Mouse (Mus musculus) bone marrow macrophage, adult 2 months (primary cell): ENCODE data around the gene Spag8. TPM values are rescaled to one million over a fixed set of nuclear protein-coding genes. Genes with fewer than 3 reads are reported as not detected.

Experiments
- H3K27ac ChIP-seq: 2 replicates; pipeline ENCODE4 v1.5.1; 2012; ENCODE audit warnings: low read depth, low read length; ENCODE audit not compliant: insufficient read depth
- H3K4me1 ChIP-seq: 2 replicates; pipeline ENCODE4 v1.6.1; 2012; ENCODE audit warnings: low read length; ENCODE audit not compliant: control insufficient read depth, insufficient read depth
- H3K4me3 ChIP-seq: 2 replicates; pipeline ENCODE4 v1.5.1; 2012; ENCODE audit warnings: mild to moderate bottlenecking, low read length, moderate library complexity; ENCODE audit not compliant: insufficient read depth
- CTCF ChIP-seq: IDR thresholded peaks from 2 replicates; pipeline ENCODE4 v1.5.1; 2012; ENCODE audit warnings: low read depth, mild to moderate bottlenecking, low read length, moderate library complexity
- POLR2A ChIP-seq: IDR thresholded peaks from 2 replicates; pipeline ENCODE4 v1.6.1; 2012; ENCODE audit warnings: mild to moderate bottlenecking, low read depth, low read length, borderline replicate concordance
- polyA plus RNA-seq: library from polyadenylated mRNA; stranded (reverse); fragments of >200 nt; gene quantifications from 2 replicates; pipeline ENCODE4 v1.2.4, GENCODE M21; 2012; ENCODE audit not compliant: missing spikeins, insufficient read depth, insufficient read length

Spag8 gene
- polyA plus RNA-seq, 1 experiment, result not detected

DNA sequence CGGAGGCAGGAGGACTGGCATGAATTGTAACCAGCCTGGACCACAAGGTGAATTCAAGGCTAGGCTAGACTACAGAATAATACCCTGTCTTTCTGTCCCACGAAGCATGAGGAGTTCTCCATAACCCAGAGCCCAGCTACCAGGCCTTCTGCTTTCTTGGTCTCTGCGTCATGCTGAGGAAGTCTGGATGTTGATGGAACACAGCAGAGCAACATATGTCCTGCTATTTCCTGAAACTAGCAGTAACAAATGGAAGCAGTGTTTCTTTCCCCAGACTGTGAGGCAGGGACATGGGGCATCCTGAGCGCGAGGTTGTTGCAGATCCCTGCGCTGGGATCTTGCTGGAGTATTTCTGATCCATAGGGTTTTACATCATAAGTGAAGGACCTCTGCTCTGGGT is 25.1 kb upstream of the Spag8 start:
- no peak overlapping the region for H3K27ac ChIP-seq
- H3K4me3 ChIP-seq, result no peak overlapping the region
- TF ChIP-seq CTCF (no peak), POLR2A (no peak)
- H3K4me1 ChIP-seq, result no peaks in the 10 kb centered on the region

DNA sequence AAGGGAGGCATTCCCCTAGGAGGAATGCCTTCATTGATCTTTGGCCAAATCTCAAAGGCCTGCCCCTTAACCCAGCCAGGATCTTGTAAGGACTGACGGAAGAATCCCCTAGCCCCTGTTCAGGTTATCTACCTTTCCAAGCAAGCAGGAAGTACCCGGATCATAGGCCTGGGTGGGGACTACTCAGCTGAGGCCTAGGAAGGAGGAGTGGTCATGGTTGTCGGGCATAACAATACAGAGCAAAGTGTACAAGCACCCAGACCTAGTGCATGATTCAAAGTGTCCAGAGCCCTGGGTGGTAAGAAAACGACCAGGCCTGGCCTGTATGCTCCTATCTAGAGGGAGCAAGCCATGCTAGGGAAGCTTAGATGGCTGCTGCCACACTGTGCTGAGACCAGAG is 22.2 kb upstream of the Spag8 start:
- Histone ChIP-seq H3K4me3 (no peak overlapping the region), H3K27ac (no peak overlapping the region), H3K4me1 (no peaks in the 10 kb centered on the region)
- TF ChIP-seq CTCF (no peak), POLR2A (no peak)

DNA sequence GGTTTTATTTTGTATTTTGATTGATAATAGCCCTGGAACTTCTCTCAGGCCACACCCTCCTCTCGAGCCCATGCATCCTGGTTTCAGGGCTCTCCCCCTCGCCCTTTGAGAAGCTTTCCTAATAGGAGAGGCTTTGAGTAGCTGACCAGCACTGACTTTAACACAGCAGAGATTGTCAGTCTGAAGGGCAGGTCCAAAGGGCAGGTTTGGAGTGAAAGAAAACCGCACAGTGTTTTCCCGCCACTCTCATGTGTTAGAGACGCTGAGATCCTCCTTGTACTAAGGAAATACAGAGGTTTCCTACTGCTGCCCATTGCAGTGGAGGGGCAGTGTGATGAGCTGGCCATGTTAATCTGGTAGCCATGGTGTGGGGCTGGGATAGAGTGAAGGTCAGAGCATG is 21.6 kb upstream of the Spag8 start:
- no peak for TF ChIP-seq POLR2A
- Histone ChIP-seq H3K4me1 (no peaks in the 10 kb centered on the region), H3K27ac (no peak overlapping the region), H3K4me3 (no peak overlapping the region)

DNA sequence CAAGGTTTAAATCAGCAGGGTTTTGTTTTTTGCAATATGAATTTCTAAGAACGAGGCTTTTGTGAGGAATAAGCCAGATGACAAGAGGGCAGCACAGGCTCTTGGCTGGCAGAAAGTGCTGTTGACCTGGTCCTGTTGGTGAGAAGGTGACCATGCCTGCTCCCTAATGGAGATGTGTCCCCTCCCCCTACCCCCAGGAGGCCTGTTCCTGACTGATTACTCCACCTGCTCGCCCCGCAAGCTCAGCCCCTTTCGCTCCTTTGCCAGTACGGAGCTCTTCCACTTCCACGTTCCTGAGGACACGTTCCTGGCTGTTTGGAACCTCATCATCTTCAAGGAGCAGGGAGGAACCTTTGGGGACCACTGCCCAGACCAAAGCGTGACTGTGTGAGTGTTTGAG is 20.3 kb upstream of the Spag8 start:
- H3K4me3 ChIP-seq, result no peak overlapping the region
- peaks cover 6% of the 10 kb centered on the region for H3K4me1 ChIP-seq
- H3K27ac ChIP-seq, result no peak overlapping the region
- TF ChIP-seq POLR2A (no peak), CTCF (no peak)

DNA sequence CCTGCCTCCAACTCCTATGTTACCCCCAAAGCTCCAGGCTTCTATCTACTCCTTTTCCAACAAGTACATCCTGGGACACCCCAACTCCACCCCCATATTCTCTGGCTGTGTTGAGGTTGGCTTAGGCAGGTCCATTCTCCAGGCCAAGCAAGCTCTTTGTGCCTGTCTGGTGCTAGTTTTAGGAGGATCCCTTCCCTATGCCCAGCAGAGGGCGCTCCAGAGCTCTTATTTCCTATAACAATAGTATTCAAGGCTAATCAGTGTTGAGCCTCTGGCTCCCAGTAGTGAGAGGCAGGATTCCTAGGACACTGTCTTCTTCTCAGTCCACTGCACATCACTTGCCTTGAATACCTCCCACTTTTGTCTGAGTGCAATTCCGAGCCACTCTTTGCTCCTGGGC is 18.7 kb upstream of the Spag8 start:
- no peak overlapping the region for H3K27ac ChIP-seq
- TF ChIP-seq POLR2A, result no peak
- peak; percentile 58 for TF ChIP-seq CTCF
- no peak overlapping the region for H3K4me3 ChIP-seq
- peaks cover 9% of the 10 kb centered on the region for H3K4me1 ChIP-seq

DNA sequence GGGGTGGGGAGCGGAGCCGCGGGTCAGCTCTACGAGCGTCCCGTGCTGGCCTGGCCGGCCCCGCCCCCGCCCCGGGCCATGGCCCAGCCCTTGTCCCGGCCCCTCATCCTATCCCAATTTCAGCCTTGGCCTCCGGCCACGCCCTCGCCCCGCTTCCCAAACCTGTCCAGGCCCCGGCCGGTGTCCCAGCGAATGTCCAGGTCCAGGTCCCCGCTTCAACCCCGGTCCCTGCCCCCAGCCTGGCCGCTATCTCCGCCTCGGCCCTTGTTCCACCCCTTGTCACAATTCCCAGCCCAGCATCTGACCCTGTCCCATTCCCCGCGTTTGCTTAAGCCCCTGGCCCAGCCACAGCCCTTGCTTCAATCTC is 16.0 kb upstream of the Spag8 start:
- Histone ChIP-seq H3K27ac (no peak overlapping the region), H3K4me3 (peak overlapping the region; percentile 73), H3K4me1 (peaks cover 9% of the 10 kb centered on the region)
- TF ChIP-seq CTCF (no peak), POLR2A (no peak)

DNA sequence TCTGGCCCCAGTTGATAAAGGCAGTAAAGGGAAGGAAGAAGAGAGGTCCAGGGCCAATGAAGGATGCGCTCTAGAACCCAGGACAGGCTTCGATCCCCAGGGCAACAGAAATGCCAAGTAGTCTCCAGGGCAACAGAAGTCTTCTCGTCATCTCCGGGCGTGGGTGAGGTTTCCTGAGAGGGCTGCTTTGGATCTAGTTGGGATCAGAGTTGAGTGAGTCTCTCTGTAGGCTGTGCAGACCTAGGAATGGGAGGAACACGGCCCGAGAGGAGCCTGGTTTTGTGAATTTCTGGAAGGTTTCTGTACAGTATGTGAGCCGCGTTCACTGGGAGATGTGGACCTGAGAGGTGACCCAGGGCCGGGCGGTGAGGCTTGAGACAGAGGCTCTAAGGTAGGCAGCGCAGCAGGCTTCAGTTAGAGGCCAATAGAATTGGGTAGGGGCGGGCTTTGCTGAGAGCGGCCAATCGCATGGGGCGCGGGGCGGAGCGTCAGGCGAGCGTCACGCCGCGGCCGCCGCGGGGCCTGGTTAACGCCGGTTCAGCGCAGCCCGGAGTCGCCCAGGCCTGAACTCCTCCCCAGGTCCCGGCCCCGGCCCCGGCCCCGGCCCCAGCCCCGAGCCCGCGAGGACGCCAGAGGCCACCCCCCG is 15.5 kb upstream of the Spag8 start, which contains the start of the genes Tmem8b and Fam221b:
Gene Tmem8b (plus strand): TSS at position 190 of the 646 bp plus-strand sequence.
Gene Fam221b (minus strand): TSS at position 364 of the 646 bp plus-strand sequence.
- Histone ChIP-seq H3K4me1 (peaks cover 9% of the 10 kb centered on the region), H3K4me3 (peak within 1 kb of the TSS; percentile 73), H3K27ac (no peak within 1 kb of the TSS)
- TF ChIP-seq POLR2A (no peak), CTCF (no peak; the same call in 1 of the 2 replicates)

DNA sequence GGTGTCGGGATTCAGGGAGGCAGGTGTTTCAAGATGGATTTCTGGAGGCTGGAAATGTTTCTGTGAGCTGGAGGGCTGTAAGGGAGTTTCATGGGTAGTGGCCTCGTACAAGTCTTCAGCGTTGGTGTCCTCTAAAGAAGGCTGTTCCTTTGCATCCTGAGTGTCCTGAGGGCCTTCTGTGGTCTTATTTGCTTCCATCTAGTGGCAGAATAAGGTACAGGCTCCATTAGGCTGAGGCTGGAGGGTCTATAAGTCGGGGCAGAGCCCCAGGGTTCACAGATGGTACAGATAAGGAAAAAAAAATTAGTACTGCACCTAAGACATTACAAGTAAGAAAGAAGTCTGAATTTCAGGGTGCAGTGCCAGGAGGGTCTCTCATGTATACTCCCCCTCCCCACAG is 13.0 kb upstream of the Spag8 start:
- Histone ChIP-seq H3K4me1 (peaks cover 9% of the 10 kb centered on the region), H3K27ac (no peak overlapping the region), H3K4me3 (no peak overlapping the region)
- TF ChIP-seq CTCF, result no peak
- TF ChIP-seq POLR2A, result no peak

DNA sequence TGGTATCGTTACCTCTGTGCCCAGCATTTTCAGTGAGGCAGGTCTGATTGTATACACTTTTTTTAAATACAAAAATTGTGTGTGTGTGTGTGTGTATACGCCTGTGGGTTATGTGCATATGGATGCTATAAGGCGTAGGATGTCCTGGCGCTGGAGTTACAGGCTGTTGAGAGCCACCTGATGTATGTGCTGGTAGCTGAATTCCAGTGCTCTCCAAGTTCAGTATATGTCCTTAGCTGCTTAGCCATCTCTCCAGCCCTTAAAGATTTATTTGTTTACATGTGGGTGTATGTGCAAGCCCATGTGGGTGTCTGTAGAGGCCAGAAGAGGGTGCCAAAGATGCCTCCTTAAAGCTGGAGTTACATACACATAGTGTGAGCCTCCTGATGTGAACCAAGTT is 3.8 kb upstream of the Spag8 start:
- no peak overlapping the region for H3K27ac ChIP-seq
- H3K4me3 ChIP-seq, result no peak overlapping the region
- H3K4me1 ChIP-seq, result peaks cover 3% of the 10 kb centered on the region
- TF ChIP-seq POLR2A (no peak), CTCF (no peak)

DNA sequence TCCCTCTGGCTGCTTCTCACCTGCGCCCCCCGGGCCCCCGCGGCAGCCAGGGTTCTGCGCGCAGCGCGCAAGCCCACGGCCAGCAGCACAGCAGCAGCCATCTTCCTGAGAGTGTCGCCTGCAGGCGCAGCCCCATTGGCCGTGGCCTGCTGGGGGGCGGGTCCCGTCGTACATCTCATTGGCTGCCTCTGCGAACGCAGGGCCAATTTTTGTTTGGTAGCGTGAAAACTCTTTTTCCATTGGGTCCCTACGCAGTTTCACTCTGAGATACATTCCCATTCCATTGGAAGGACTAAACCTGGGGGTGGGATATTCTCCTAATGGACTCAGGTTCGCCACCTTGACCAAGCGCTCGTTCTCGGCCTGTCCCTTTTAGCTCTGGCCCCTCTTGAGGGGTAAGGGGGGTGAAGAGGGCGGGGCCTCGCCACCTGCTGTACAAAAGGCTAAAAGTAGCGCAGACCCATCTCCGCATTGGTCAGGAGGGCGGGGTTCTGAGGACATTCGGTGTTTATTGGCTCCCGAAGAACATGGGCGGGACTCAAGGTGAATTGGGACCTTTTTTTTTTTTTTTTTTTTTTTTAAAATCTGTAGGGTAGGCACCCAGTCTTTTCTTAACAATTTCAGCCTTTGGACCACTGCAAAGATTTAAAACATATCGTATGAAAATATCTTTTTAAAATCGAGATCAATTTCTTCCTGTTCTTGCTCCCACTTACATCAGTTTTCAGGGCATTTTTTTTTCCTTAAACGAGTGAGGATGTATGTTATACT is 3.1 kb upstream of the Spag8 start, which contains the start of gene Hint2:
Gene Hint2 (minus strand): TSS at position 128 of the 771 bp plus-strand sequence.
- peak within 1 kb of the TSS; percentile 80 for H3K4me3 ChIP-seq
- no peak within 1 kb of the TSS for H3K27ac ChIP-seq
- H3K4me1 ChIP-seq, result peaks cover 3% of the 10 kb centered on the region
- TF ChIP-seq POLR2A (no peak), CTCF (no peak)
